15 mouse cellular contexts compared by ENCODE assay signal in genomic region chr4:53625263-53625662, GRCm38 (mm10). TPM values are rescaled to one million over a fixed set of nuclear protein-coding genes. Genes with fewer than 3 reads are reported as not detected.
A peak's percentile ranks its signal among the peaks of the same experiment; 100 is the strongest.
DNase-seq lines count a peak whose midpoint lies in the region; ATAC-seq and TF ChIP-seq lines count a peak whose summit lies in the region.
"Had no signal": no experiment of that assay in that cellular context is flagged by ENCODE, and none has a peak within 500 bp of the region (broad histone marks: within the 10 kb centered on the region; RNA-seq: fewer than 3 reads in every experiment).

No protein-coding gene starts in this region.

- H3K4me1 ChIP-seq in heart, embryonic 15.5 days (replicated peaks), result peaks cover 9% of the 10 kb centered on the region
- H3K4me1 ChIP-seq in heart, embryonic 11.5 days (ENCODE audit: control insufficient read depth, insufficient read depth, low read length), result no peaks in the 10 kb centered on the region; the same call in 1 of the 2 replicates
- H3K4me1 ChIP-seq in intestine, embryonic 16.5 days (ENCODE audit: control insufficient read depth, insufficient read depth, low read length), result peaks cover 10% of the 10 kb centered on the region; the same call in 1 of the 2 replicates
- H3K4me1 ChIP-seq in intestine, postnatal 0 days (replicated peaks; ENCODE audit: control insufficient read depth, insufficient read depth, low read length), result no peaks in the 10 kb centered on the region
- no peaks in the 10 kb centered on the region for H3K4me1 ChIP-seq in neural tube, embryonic 11.5 days (ENCODE audit: control insufficient read depth, insufficient read depth, low read length)
- H3K4me1 ChIP-seq: limb, embryonic 10.5 days; stomach, embryonic 15.5 days had no signal

- no peak for DNase-seq in neural tube, embryonic 11.5 days (ENCODE audit: low spot score)
- DNase-seq in neural tube, embryonic 10.5 days (ENCODE audit: extremely low spot score, low spot score), result no peak
- DNase-seq: embryo, embryonic 11 days; liver; thymus, postnatal 25 days had no signal

- no peak for ATAC-seq in heart, embryonic 15.5 days (replicated peaks; ENCODE audit: insufficient number of reproducible peaks, insufficient read depth, low FRiP score, low read depth)
- no peak for ATAC-seq in heart, embryonic 11.5 days (replicated peaks; ENCODE audit: insufficient number of reproducible peaks, low FRiP score, low TSS enrichment)
- ATAC-seq in intestine, embryonic 16.5 days, result no peak
- no peak for ATAC-seq in intestine, postnatal 0 days
- ATAC-seq in neural tube, embryonic 11.5 days (ENCODE audit: insufficient read depth, low FRiP score, low TSS enrichment), result 0 out of 2 replicates have a peak, but pooled peaks have one; percentile 11
- no peak for ATAC-seq in frontal cortex, adult (ENCODE audit: low TSS enrichment)

- TF ChIP-seq CTCF in intestine, postnatal 0 days (IDR thresholded peaks at IDR 0.05; ENCODE audit: low read depth), result no peak

- 79% methylated on average over 3 of the region's 3 CpGs for WGBS in heart, embryonic 15.5 days
- WGBS in heart, embryonic 11.5 days (ENCODE audit: insufficient replicate concordance), result 66% methylated on average over 3 of the region's 3 CpGs
- 71% methylated on average over 3 of the region's 3 CpGs for WGBS in intestine, embryonic 16.5 days
- 81% methylated on average over 3 of the region's 3 CpGs for WGBS in intestine, postnatal 0 days
- 94% methylated on average over 3 of the region's 3 CpGs for WGBS in neural tube, embryonic 11.5 days

- H3K9me3 ChIP-seq in heart, embryonic 15.5 days (replicated peaks), result no peaks in the 10 kb centered on the region
- H3K9me3 ChIP-seq in heart, embryonic 11.5 days (replicated peaks; ENCODE audit: control insufficient read depth, low read length), result no peaks in the 10 kb centered on the region
- no peaks in the 10 kb centered on the region for H3K9me3 ChIP-seq in intestine, embryonic 16.5 days (ENCODE audit: control insufficient read depth, low read length)
- no peaks in the 10 kb centered on the region for H3K9me3 ChIP-seq in intestine, postnatal 0 days (ENCODE audit: control insufficient read depth)
- H3K9me3 ChIP-seq in neural tube, embryonic 11.5 days (ENCODE audit: control insufficient read depth, low read length), result no peaks in the 10 kb centered on the region
- H3K9me3 ChIP-seq: embryonic facial prominence, embryonic 13.5 days; heart, embryonic 12.5 days; limb, embryonic 10.5 days; stomach, embryonic 15.5 days had no signal

- H3K4me3 ChIP-seq in heart, embryonic 15.5 days, result no peak overlapping the region
- no peak overlapping the region for H3K4me3 ChIP-seq in heart, embryonic 11.5 days (ENCODE audit: low read depth, low read length)
- H3K4me3 ChIP-seq in intestine, embryonic 16.5 days (ENCODE audit: low read length), result no peak overlapping the region
- H3K4me3 ChIP-seq in intestine, postnatal 0 days (ENCODE audit: low read depth, low read length), result no peak overlapping the region
- H3K4me3 ChIP-seq in neural tube, embryonic 11.5 days (ENCODE audit: low read depth, low read length), result no peak overlapping the region
- H3K4me3 ChIP-seq: embryonic facial prominence, embryonic 13.5 days; erythroblast, embryonic 14.5 days; heart, embryonic 12.5 days; limb, embryonic 10.5 days; stomach, embryonic 15.5 days had no signal

- 0 out of 2 replicates have a peak overlapping the region, but pooled peaks have one; percentile 25 for H3K9ac ChIP-seq in heart, embryonic 15.5 days
- no peak overlapping the region for H3K9ac ChIP-seq in heart, embryonic 11.5 days (ENCODE audit: low read depth, low read length)
- 0 out of 2 replicates have a peak overlapping the region, but pooled peaks have one; percentile 14 for H3K9ac ChIP-seq in intestine, embryonic 16.5 days (ENCODE audit: low read depth, low read length)
- no peak overlapping the region for H3K9ac ChIP-seq in intestine, postnatal 0 days (ENCODE audit: low read depth, low read length)
- no peak overlapping the region for H3K9ac ChIP-seq in neural tube, embryonic 11.5 days (ENCODE audit: low read length)
- H3K9ac ChIP-seq: embryonic facial prominence, embryonic 13.5 days; heart, embryonic 12.5 days; stomach, embryonic 15.5 days had no signal

- H3K27me3 ChIP-seq in heart, embryonic 15.5 days, result no peaks in the 10 kb centered on the region
- no peaks in the 10 kb centered on the region for H3K27me3 ChIP-seq in heart, embryonic 11.5 days (ENCODE audit: control insufficient read depth, insufficient read depth, low read length)
- no peaks in the 10 kb centered on the region for H3K27me3 ChIP-seq in intestine, embryonic 16.5 days (replicated peaks; ENCODE audit: control insufficient read depth, insufficient read depth, low read length)
- H3K27me3 ChIP-seq in intestine, postnatal 0 days (replicated peaks; ENCODE audit: control insufficient read depth, insufficient read depth, low read length), result no peaks in the 10 kb centered on the region
- H3K27me3 ChIP-seq in neural tube, embryonic 11.5 days (ENCODE audit: control insufficient read depth, insufficient read depth, low read length), result no peaks in the 10 kb centered on the region
- H3K27me3 ChIP-seq: embryonic facial prominence, embryonic 13.5 days; heart, embryonic 12.5 days; stomach, embryonic 15.5 days had no signal

- no peak overlapping the region for H3K27ac ChIP-seq in heart, embryonic 15.5 days
- no peak overlapping the region for H3K27ac ChIP-seq in heart, embryonic 11.5 days (ENCODE audit: low read depth, low read length)
- no peak overlapping the region for H3K27ac ChIP-seq in intestine, embryonic 16.5 days (ENCODE audit: low read length)
- H3K27ac ChIP-seq in intestine, postnatal 0 days (ENCODE audit: low read depth, low read length), result no peak overlapping the region
- no peak overlapping the region for H3K27ac ChIP-seq in neural tube, embryonic 11.5 days (ENCODE audit: low read depth, low read length)
- H3K27ac ChIP-seq: embryonic facial prominence, embryonic 13.5 days; limb, embryonic 10.5 days; stomach, embryonic 15.5 days had no signal

- H3K4me2 ChIP-seq in heart, embryonic 15.5 days, result no peak overlapping the region
- no peak overlapping the region for H3K4me2 ChIP-seq in heart, embryonic 11.5 days
- H3K4me2 ChIP-seq in intestine, embryonic 16.5 days (ENCODE audit: low read depth, low read length), result no peak overlapping the region
- no peak overlapping the region for H3K4me2 ChIP-seq in intestine, postnatal 0 days (replicated peaks; ENCODE audit: low read depth)
- H3K4me2 ChIP-seq in neural tube, embryonic 11.5 days (ENCODE audit: low read depth), result no peak overlapping the region
- H3K4me2 ChIP-seq: embryonic facial prominence, embryonic 13.5 days; heart, embryonic 12.5 days; stomach, embryonic 15.5 days had no signal

- H3K36me3 ChIP-seq in heart, embryonic 15.5 days, result no peaks in the 10 kb centered on the region
- H3K36me3 ChIP-seq in heart, embryonic 11.5 days (ENCODE audit: control insufficient read depth, insufficient read depth, low read length), result no peaks in the 10 kb centered on the region
- H3K36me3 ChIP-seq in intestine, embryonic 16.5 days (ENCODE audit: control insufficient read depth, insufficient read depth, low read length), result no peaks in the 10 kb centered on the region
- H3K36me3 ChIP-seq in intestine, postnatal 0 days (ENCODE audit: control insufficient read depth, insufficient read depth), result no peaks in the 10 kb centered on the region
- no peaks in the 10 kb centered on the region for H3K36me3 ChIP-seq in neural tube, embryonic 11.5 days (ENCODE audit: control insufficient read depth, insufficient read depth, low read length)
- H3K36me3 ChIP-seq: embryonic facial prominence, embryonic 13.5 days; heart, embryonic 12.5 days; limb, embryonic 10.5 days; stomach, embryonic 15.5 days had no signal

RNA-seq across cellular contexts. Expression of gene Fsd1l, which starts 6.0 kb away (rescaled TPM):
- polyA plus RNA-seq in heart, embryonic 15.5 days (2015; fragmentation: Nextera tagmentation; extraction: Ambion mirVana), result 7.9 and 10.1 TPM in 2 replicates
- 6.4 and 11.6 TPM in 2 replicates for polyA plus RNA-seq in heart, embryonic 11.5 days (2014; fragmentation: Nextera tagmentation; extraction: Ambion mirVana)
- polyA plus RNA-seq in intestine, embryonic 16.5 days (2015; fragmentation: Nextera tagmentation; extraction: Ambion mirVana), result 9.2 and 12.4 TPM in 2 replicates
- polyA plus RNA-seq in intestine, postnatal 0 days (2015; fragmentation: Nextera tagmentation; extraction: Ambion mirVana), result 5.4 and 6.8 TPM in 2 replicates
- polyA plus RNA-seq in neural tube, embryonic 11.5 days (2014; fragmentation: Nextera tagmentation; extraction: Ambion mirVana), result 17.6 and 19.4 TPM in 2 replicates
- polyA plus RNA-seq: erythroblast, embryonic 14.5 days had no signal

Comparison
In these comparisons a context has a peak if more than half of its experiments do, and no peak if none do; other contexts are left out.
1. H3K9ac ChIP-seq: peak in heart, embryonic 15.5 days (single experiment) and intestine, embryonic 16.5 days (single experiment); none in heart, embryonic 11.5 days (single experiment), intestine, postnatal 0 days (single experiment) and neural tube, embryonic 11.5 days (single experiment).